Mouse (Mus musculus) neural tube, embryonic 11.5 days (tissue): ENCODE results near the gene Acss2. TPM values are rescaled to one million over a fixed set of nuclear protein-coding genes. Genes with fewer than 3 reads are reported as not detected.

Experiments used
- ATAC-seq: fragments of 200-750 bp; cut with Nextera tagmentation; 2 replicates; pipeline ENCODE4 v1.8.0; 2017; ENCODE audit warnings: moderate number of reproducible peaks, mild to moderate bottlenecking, moderate TSS enrichment, moderate library complexity; ENCODE audit not compliant: insufficient read depth, low FRiP score, low TSS enrichment
- DNase-seq: peaks from one replicate; pipeline ENCODE4 v3.0.0-alpha.2; 2015; ENCODE audit warnings: low spot score
- H3K27ac ChIP-seq: fragments of 300-500 bp; sonication (generic); 2 replicates; pipeline ENCODE4 v1.5.1; 2014; ENCODE audit warnings: low read depth, mild to moderate bottlenecking, low read length
- H3K27me3 ChIP-seq: fragments of 300-500 bp; sonication (generic); 2 replicates; pipeline ENCODE4 v1.6.1; 2014; ENCODE audit warnings: mild to moderate bottlenecking, low read length, mixed read lengths; ENCODE audit not compliant: control insufficient read depth, insufficient read depth
- H3K36me3 ChIP-seq: fragments of 300-500 bp; sonication (generic); 2 replicates; pipeline ENCODE4 v1.6.1; 2014; ENCODE audit warnings: mild to moderate bottlenecking, low read length, moderate library complexity, mixed read lengths; ENCODE audit not compliant: control insufficient read depth, insufficient read depth
- H3K4me1 ChIP-seq: fragments of 300-500 bp; sonication (generic); 2 replicates; pipeline ENCODE4 v1.6.1; 2014; ENCODE audit warnings: low read length, mixed read lengths; ENCODE audit not compliant: control insufficient read depth, insufficient read depth
- H3K4me2 ChIP-seq: fragments of 300-500 bp; sonication (generic); 2 replicates; pipeline ENCODE4 v1.6.1; 2014; ENCODE audit warnings: low read depth, mild to moderate bottlenecking, moderate library complexity
- H3K4me3 ChIP-seq: fragments of 300-500 bp; sonication (generic); 2 replicates; pipeline ENCODE4 v1.5.1; 2014; ENCODE audit warnings: low read depth, low read length
- H3K9ac ChIP-seq: fragments of 300-500 bp; sonication (generic); 2 replicates; pipeline ENCODE4 v1.6.1; 2014; ENCODE audit warnings: mild to moderate bottlenecking, low read length
- H3K9me3 ChIP-seq: fragments of 300-500 bp; sonication (generic); 2 replicates; pipeline ENCODE4 v1.6.1; 2016; ENCODE audit warnings: low read length; ENCODE audit not compliant: control insufficient read depth
- WGBS: fragments of 180-500 bp; shearing (Covaris S2); extraction: QIAGEN DNeasy Blood & Tissue Kit; methylation state at CpG from one replicate; pipeline ENCODE4 v1.1.7; 2014; 5-methylcytosine and 5-hydroxymethylcytosine counted together
- polyA plus RNA-seq: library from polyadenylated mRNA; unstranded; fragments of >200 nt; fragmentation: Nextera tagmentation; extraction: Ambion mirVana; gene quantifications from 2 replicates; pipeline ENCODE4 v1.2.1, GENCODE M21; 2014

The Acss2 gene
- 22.0 and 28.8 TPM in 2 replicates for polyA plus RNA-seq

DNA sequence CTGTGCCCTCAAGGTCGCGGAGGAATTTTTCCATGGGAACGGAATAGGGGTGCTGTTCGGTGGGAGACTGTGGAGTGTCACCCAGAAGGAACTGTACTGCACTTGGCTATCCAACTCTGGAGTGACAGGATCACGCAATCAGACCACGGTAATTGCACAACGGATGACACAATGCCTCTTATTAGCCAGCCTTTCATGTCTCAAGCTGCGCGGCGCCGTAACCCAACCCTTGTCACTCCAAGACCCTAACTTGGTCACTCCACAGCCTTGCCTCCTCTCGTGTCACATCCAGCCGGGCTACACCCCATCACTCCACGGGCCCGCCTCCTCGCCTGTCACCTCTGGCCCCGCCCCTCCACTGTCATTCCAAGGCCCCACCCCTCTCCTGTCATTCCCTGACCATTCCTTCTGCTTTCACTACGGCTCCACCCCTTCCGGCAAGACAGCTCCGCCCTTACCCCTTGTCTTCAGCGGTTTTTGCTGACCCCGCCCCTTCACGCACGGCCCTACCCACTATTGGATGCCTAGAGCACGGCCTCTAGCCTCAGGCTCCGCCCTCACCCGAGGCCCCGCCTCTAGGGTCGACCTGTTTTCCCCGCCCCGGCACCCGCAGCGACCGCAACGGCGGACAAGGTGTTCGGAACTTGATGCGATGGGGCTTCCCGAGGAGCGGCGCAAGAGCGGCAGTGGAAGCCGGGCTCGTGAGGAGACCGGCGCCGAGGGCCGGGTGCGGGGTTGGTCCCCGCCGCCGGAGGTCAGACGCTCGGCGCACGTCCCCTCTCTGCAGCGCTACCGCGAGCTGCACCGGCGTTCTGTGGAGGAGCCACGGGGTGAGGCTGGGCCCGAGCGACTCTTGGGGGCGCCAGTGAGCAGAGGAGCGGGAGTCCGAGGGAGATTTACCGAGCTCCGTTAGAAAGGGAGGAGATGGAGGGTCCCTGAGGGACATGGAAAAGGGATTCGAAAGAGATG, at the start of gene Acss2, which contains the start of gene Ggt7:
Acss2 (plus strand) TSS at position 494 of the 969 bp plus-strand sequence.
Ggt7 (minus strand) TSS at position 783 of the 969 bp plus-strand sequence.
- peak; percentile 99 for DNase-seq
- WGBS, result 5% methylated on average over 70 of the region's 70 CpGs
- Histone ChIP-seq H3K27ac (0 out of 2 replicates have a peak within 1 kb of the TSS, but pooled peaks have one; percentile 53), H3K9ac (peak within 1 kb of the TSS; percentile 71), H3K9me3 (no peaks in the 10 kb centered on the region), H3K4me3 (peak within 1 kb of the TSS; percentile 69), H3K4me2 (peak within 1 kb of the TSS; percentile 81), H3K36me3 (no peaks in the 10 kb centered on the region), H3K27me3 (no peaks in the 10 kb centered on the region), H3K4me1 (peaks cover 16% of the 10 kb centered on the region)
- peak; percentile 99 for ATAC-seq

GRCm38 (mm10) chr2:155472671-155473569, 44.8 kb upstream of the Acss2 start:
- ATAC-seq (peak; percentile 70), DNase-seq (peak; percentile 50)
- no peaks in the 10 kb centered on the region for H3K9me3 ChIP-seq
- H3K27me3 ChIP-seq, result no peaks in the 10 kb centered on the region
- peak overlapping the region; percentile 98 for H3K4me3 ChIP-seq
- H3K36me3 ChIP-seq, result no peaks in the 10 kb centered on the region
- peak overlapping the region; percentile 80 for H3K27ac ChIP-seq
- WGBS, result 1% methylated on average over 25 of the region's 71 CpGs
- H3K4me1 ChIP-seq, result peaks cover 8% of the 10 kb centered on the region; the same call in 1 of the 2 replicates
- peak overlapping the region; percentile 96 for H3K9ac ChIP-seq
- H3K4me2 ChIP-seq, result peak overlapping the region; percentile 70

- 0% methylated on average over 23 of the region's 72 CpGs for WGBS
- Histone ChIP-seq H3K9me3 (no peaks in the 10 kb centered on the region), H3K27ac (peak within 1 kb of the TSS; percentile 80), H3K4me1 (peaks cover 8% of the 10 kb centered on the region; the same call in 1 of the 2 replicates), H3K4me3 (peak within 1 kb of the TSS; percentile 98), H3K4me2 (peak within 1 kb of the TSS; percentile 70), H3K36me3 (no peaks in the 10 kb centered on the region), H3K27me3 (no peaks in the 10 kb centered on the region), H3K9ac (peak within 1 kb of the TSS; percentile 96)
- ATAC-seq, result peak; percentile 83
- peak; percentile 88 for DNase-seq
These were observed 44.1 kb upstream of the Acss2 start, which contains the start of gene Ncoa6 for GRCm38 (mm10) chr2:155473570-155474088. Gene Ncoa6 (minus strand): TSS chr2:155473894.

DNA sequence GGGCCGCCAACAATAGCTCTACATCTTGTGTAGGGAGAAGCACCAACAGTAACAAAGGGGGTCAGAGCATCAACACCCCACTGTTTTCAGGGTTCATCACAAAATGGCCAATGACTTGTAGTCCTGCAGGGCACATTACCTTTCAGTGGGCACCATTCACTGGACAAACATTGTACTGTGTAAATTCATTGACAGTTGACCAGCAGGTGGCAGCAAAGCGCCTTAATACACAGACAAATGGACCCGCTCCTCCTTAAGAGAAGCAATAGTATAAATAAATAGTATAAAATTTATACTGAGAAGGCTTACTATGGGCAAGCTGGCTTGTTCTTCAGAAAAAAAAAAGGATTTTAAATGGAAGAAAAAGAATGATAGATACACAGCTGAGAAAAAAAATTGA, 35.7 kb upstream of the Acss2 start:
- Histone ChIP-seq H3K27ac (no peak overlapping the region), H3K9me3 (no peaks in the 10 kb centered on the region), H3K4me1 (no peaks in the 10 kb centered on the region), H3K27me3 (no peaks in the 10 kb centered on the region), H3K4me2 (no peak overlapping the region), H3K9ac (no peak overlapping the region), H3K4me3 (no peak overlapping the region), H3K36me3 (no peaks in the 10 kb centered on the region)
- ATAC-seq, result no peak
- DNase-seq, result peak; percentile 50
- WGBS, result 38% methylated on average over 3 of the region's 3 CpGs

DNA sequence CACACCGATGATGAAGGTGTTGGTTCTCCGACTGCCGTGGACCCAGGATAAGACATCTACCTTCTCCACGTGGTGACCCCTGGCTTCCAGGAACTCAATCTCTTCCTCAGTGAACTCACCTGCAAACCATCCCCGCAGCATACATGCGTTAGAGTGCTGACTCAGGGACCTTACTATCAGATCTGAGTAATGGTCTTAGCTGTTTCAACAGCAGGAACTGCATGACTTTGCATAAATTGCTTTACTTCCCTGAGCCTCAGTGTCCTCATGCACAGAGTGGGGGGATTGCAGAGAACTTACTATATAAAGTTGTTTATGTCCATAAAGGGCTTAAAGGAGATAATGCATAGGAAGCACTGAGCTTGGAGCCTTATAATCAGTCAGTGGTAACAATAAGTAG, 26.8 kb upstream of the Acss2 start:
- no peaks in the 10 kb centered on the region for H3K4me1 ChIP-seq
- no peak overlapping the region for H3K4me3 ChIP-seq
- 92% methylated on average over 6 of the region's 6 CpGs for WGBS
- ATAC-seq (no peak), DNase-seq (no peak)
- H3K27me3 ChIP-seq, result no peaks in the 10 kb centered on the region
- no peak overlapping the region for H3K4me2 ChIP-seq
- H3K9me3 ChIP-seq, result no peaks in the 10 kb centered on the region
- no peaks in the 10 kb centered on the region for H3K36me3 ChIP-seq
- H3K9ac ChIP-seq, result no peak overlapping the region
- no peak overlapping the region for H3K27ac ChIP-seq

GRCm38 (mm10) chr2:155502596-155502995, 15.2 kb upstream of the Acss2 start:
- no peak for ATAC-seq
- H3K4me2 ChIP-seq, result no peak overlapping the region
- H3K27ac ChIP-seq, result no peak overlapping the region
- no peaks in the 10 kb centered on the region for H3K36me3 ChIP-seq
- H3K27me3 ChIP-seq, result no peaks in the 10 kb centered on the region
- H3K9ac ChIP-seq, result no peak overlapping the region
- no peaks in the 10 kb centered on the region for H3K4me1 ChIP-seq
- H3K4me3 ChIP-seq, result no peak overlapping the region
- H3K9me3 ChIP-seq, result no peaks in the 10 kb centered on the region
- no peak for DNase-seq
- WGBS, result 85% methylated on average over 7 of the region's 7 CpGs

DNA sequence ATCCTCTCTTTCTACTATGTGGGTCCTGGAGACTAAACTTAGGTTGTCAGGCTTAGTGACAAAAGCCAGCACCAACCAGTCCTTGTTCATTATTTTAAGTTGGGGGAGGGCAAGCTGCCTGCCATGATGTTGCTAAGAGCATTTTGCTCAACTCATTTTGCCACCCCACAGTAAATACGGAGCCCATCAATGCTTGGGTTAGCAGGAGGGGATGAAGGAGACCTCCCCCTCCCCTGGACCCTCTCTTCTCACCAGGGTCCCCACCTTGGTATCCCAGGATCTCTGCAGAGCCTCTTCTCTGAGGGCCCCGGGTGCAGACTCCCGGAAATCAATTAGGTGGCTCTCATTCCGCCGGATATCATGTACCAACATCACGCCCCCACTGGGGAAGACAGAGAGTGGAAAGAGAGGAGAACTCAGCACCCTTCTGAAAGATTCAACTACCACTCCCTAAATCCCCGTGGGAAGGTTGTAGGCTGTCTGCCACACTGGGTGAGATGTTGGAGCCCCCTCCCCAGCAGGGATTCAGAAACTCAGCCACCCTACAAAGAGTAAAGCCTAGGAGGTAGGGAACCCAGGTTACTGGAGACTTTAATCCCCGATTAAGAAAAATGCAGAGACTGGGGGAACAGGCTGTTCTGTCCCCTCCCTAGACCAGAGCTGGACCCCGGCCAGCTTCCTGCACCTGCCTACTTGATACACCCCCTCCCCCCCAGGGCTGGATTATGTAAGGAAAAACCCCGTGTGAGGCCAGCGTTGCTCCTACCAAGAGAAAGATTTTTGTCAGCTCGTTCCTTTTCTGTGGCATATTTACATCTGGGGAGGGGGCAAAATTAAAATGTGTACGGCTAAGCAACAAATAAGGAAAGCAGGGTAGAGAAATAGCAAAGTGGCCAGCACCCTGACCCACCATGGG, 13.1 kb upstream of the Acss2 start:
- Histone ChIP-seq H3K9me3 (no peaks in the 10 kb centered on the region), H3K4me3 (no peak overlapping the region), H3K27me3 (no peaks in the 10 kb centered on the region), H3K4me2 (no peak overlapping the region), H3K9ac (no peak overlapping the region), H3K36me3 (no peaks in the 10 kb centered on the region), H3K27ac (no peak overlapping the region), H3K4me1 (no peaks in the 10 kb centered on the region)
- DNase-seq (no peak), ATAC-seq (no peak)
- 79% methylated on average over 13 of the region's 13 CpGs for WGBS
